Mouse (Mus musculus) inflammation-experienced regulatory T-cells, adult 6 months (primary cell): Measurements from ENCODE around the gene A530064D06Rik. TPM values are rescaled to one million over a fixed set of nuclear protein-coding genes. Genes with fewer than 3 reads are reported as not detected.

Source experiments
- polyA plus RNA-seq, 3 experiments: library from polyadenylated mRNA; unstranded; fragments of 100-300 nt; shearing (Covaris generic); gene quantifications; one replicate each; pipeline ENCODE4 v1.2.1; 2017

A530064D06Rik gene
- polyA plus RNA-seq, 3 experiments from 2014 or later: 0.36 TPM; not detected in 2

Other genes with a start within 250 kb of the A530064D06Rik start
- 1 to 10 TPM; 1.9 to 5.7 (median 4.4) TPM for gene Foxp4, start 242.6 kb downstream of the A530064D06Rik start, polyA plus RNA-seq
- not detected for gene 1700122O11Rik, start 129.0 kb downstream of the A530064D06Rik start, polyA plus RNA-seq
- gene 1700067P10Rik, start 78.0 kb downstream of the A530064D06Rik start, polyA plus RNA-seq: not detected
- gene 9830107B12Rik, start 21.0 kb downstream of the A530064D06Rik start, polyA plus RNA-seq: not detected
- gene Trem1, start 65.5 kb upstream of the A530064D06Rik start, polyA plus RNA-seq: not detected
- gene Trem3, start 80.5 kb upstream of the A530064D06Rik start, polyA plus RNA-seq: not detected
- 1 to 10 TPM in 1 of 3 experiments, under 1 TPM in 1, not detected in 1; 0.55 to 1.3 TPM for gene Treml4, start 97.0 kb upstream of the A530064D06Rik start, polyA plus RNA-seq
- gene Treml2, start 132.2 kb upstream of the A530064D06Rik start, polyA plus RNA-seq: 10 to 100 TPM in 2 of 3 experiments, under 1 TPM in 1; 0.69 to 12.3 (median 11.3) TPM
- 1 to 10 TPM in 2 of 3 experiments, not detected in 1; 2.8 to 5.6 TPM for gene B430306N03Rik, start 148.9 kb upstream of the A530064D06Rik start, polyA plus RNA-seq
- gene Trem2, start 179.1 kb upstream of the A530064D06Rik start, polyA plus RNA-seq: not detected
- gene Treml1, start 192.6 kb upstream of the A530064D06Rik start, polyA plus RNA-seq: not detected
- gene Nfya, start 242.6 kb upstream of the A530064D06Rik start, polyA plus RNA-seq: 10 to 100 TPM in 2 of 3 experiments, 1 to 10 TPM in 1; 9.9 to 12.1 (median 11.2) TPM
- 100 to 1,000 TPM in 1 of 3 experiments, 10 to 100 TPM in 2; 85.8 to 107 (median 94.9) TPM for gene Oard1, start 242.7 kb upstream of the A530064D06Rik start, polyA plus RNA-seq